Mouse (Mus musculus): ENCODE measurements around the gene 1190005I06Rik. TPM values are rescaled to one million over a fixed set of nuclear protein-coding genes. Genes with fewer than 3 reads are reported as not detected.

The 1190005I06Rik gene
- total RNA-seq, 4 experiments from 2014 or later = 8.4 to 16.2 (median 14.1) TPM

- no peak for DNase-seq (ENCODE audit: low spot score in 2 of 2)
These were observed 25.3 kb downstream of the 1190005I06Rik start for GRCm38 (mm10) chr8:120622161-120622560.

- no peak for DNase-seq (ENCODE audit: low spot score in 2 of 2)
These were observed 27.0 kb downstream of the 1190005I06Rik start for GRCm38 (mm10) chr8:120620441-120620840.

GRCm38 (mm10) chr8:120619235-120620180 is 27.9 kb downstream of the 1190005I06Rik start:
- DNase-seq (ENCODE audit: low spot score in 2 of 2) = peak; percentile 70 to 75

- DNase-seq (ENCODE audit: low spot score in 2 of 2) = peak; percentile 63 to 80
These were observed 29.3 kb downstream of the 1190005I06Rik start for GRCm38 (mm10) chr8:120618110-120618509.

- no peak for DNase-seq (ENCODE audit: low spot score in 2 of 2)
These were observed 30.5 kb downstream of the 1190005I06Rik start for GRCm38 (mm10) chr8:120616663-120617626.

- no peak for DNase-seq (ENCODE audit: low spot score in 2 of 2)
These were observed 32.9 kb downstream of the 1190005I06Rik start for GRCm38 (mm10) chr8:120614491-120614890.

- DNase-seq (ENCODE audit: low spot score in 2 of 2) = no peak
These were observed 36.6 kb downstream of the 1190005I06Rik start for GRCm38 (mm10) chr8:120610824-120611223.

GRCm38 (mm10) chr8:120607885-120608284 is 39.5 kb downstream of the 1190005I06Rik start:
- DNase-seq (ENCODE audit: low spot score in 2 of 2) = peak; percentile 63 to 87

- no peak for DNase-seq (ENCODE audit: low spot score in 2 of 2)
These were observed 40.0 kb downstream of the 1190005I06Rik start for GRCm38 (mm10) chr8:120607460-120607859.

GRCm38 (mm10) chr8:120602672-120603071 is 44.8 kb downstream of the 1190005I06Rik start:
- DNase-seq (ENCODE audit: low spot score in 2 of 2) = no peak

GRCm38 (mm10) chr8:120599504-120599903 is 47.9 kb downstream of the 1190005I06Rik start:
- peak; percentile 65 to 85 for DNase-seq (ENCODE audit: low spot score in 2 of 2)

- DNase-seq (ENCODE audit: low spot score in 2 of 2) = peak; percentile 90 to 92
These were observed 48.9 kb downstream of the 1190005I06Rik start for GRCm38 (mm10) chr8:120598579-120598978.

- no peak for DNase-seq (ENCODE audit: low spot score in 2 of 2)
These were observed 51.5 kb downstream of the 1190005I06Rik start for GRCm38 (mm10) chr8:120595963-120596362.

GRCm38 (mm10) chr8:120594571-120594970 is 52.9 kb downstream of the 1190005I06Rik start:
- DNase-seq (ENCODE audit: low spot score in 2 of 2) = no peak

GRCm38 (mm10) chr8:120591587-120592292 is 55.7 kb downstream of the 1190005I06Rik start:
- peak in 1 of 2 experiments; percentile 58 for DNase-seq (ENCODE audit: low spot score in 2 of 2)

GRCm38 (mm10) chr8:120589921-120590320 is 57.5 kb downstream of the 1190005I06Rik start:
- DNase-seq (ENCODE audit: low spot score in 2 of 2) = no peak

GRCm38 (mm10) chr8:120588908-120589771 is 58.3 kb downstream of the 1190005I06Rik start, which contains the start of gene Gins2:
Gene Gins2 (minus strand): TSS chr8:120589304.
- peak; percentile 99 to 100 for DNase-seq (ENCODE audit: low spot score in 2 of 2)

- no peak for DNase-seq (ENCODE audit: low spot score in 2 of 2)
These were observed 61.9 kb downstream of the 1190005I06Rik start for GRCm38 (mm10) chr8:120585521-120585920.

GRCm38 (mm10) chr8:120581811-120582210 is 65.6 kb downstream of the 1190005I06Rik start:
- no peak for DNase-seq (ENCODE audit: low spot score in 2 of 2)

- DNase-seq (ENCODE audit: low spot score in 2 of 2) = no peak
These were observed 66.1 kb downstream of the 1190005I06Rik start for GRCm38 (mm10) chr8:120581329-120581728.

All from layer of hippocampus, adult 8-10 months (tissue).